Mouse (Mus musculus): ENCODE measurements around the gene Map4k1. TPM values are rescaled to one million over a fixed set of nuclear protein-coding genes. Genes with fewer than 3 reads are reported as not detected.

Gene Map4k1
- total and polyA plus RNA-seq, 3 experiments: 0.91 to 3.4 (median 1.1) TPM

DNA sequence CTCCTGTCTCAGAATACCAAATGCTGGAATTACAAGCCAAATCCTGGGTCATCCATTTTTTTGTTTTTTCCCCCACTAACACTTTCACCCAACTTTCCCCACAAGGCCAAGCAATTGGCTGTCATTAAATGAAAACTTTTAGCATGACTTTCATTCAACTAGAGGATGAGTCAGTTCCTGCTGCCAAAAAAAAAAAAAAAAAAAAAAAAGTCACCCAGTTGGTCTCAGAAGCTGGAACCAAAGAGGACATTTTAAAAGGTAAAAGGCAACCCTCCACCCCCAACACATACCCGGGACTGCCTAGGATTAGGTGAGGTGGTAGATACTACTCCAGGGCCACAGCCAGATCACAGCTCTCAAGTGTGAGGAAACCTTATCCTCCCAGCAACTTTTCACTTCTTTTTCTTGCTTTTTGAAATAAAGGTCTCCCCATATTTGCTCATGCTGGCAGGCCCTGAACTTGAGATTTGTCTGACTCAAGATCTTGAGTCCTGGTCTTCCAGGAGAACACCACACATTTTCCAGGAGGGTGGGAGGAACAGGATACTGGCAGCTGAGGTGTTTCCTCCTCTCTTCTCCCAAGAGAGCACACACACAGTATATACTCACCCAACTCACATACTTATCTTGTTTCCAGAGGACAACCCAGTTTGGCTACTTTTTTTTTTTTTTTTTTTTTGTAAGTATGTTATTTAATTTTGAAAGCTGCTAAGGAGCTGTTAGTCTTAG, 23.7 kb upstream of the Map4k1 start:
- Histone ChIP-seq H3K9ac (ENCODE audit: low read depth, low read length) (no peak overlapping the region), H3K4me1 (ENCODE audit: control insufficient read depth, insufficient read depth, low read length) (peaks cover 35% of the 10 kb centered on the region), H3K27ac (peak overlapping the region; percentile 88), H3K36me3 (ENCODE audit: control insufficient read depth, insufficient read depth, low read length) (peaks cover 52% of the 10 kb centered on the region), H3K27me3 (ENCODE audit: control insufficient read depth, insufficient read depth, low read length) (no peaks in the 10 kb centered on the region), H3K4me3 (no peak overlapping the region), H3K79me2 (replicated peaks; ENCODE audit: control insufficient read depth, insufficient read depth, low read length) (peaks cover 19% of the 10 kb centered on the region)
- intact Hi-C loops (cut with DNase I): loop anchor here (2.0 kb wide), 1 partner anchor 47 kb away; no protein-coding TSS in a partner anchor
- WGBS: 15% methylated on average over 1 of the region's 1 CpGs
- TF ChIP-seq EP300 (IDR thresholded peaks at IDR 0.05; ENCODE audit: insufficient read depth, low read depth, low read length): 0 out of 2 replicates have a peak, but pooled peaks have one; percentile 56
- no peak for TF ChIP-seq POLR2A (IDR thresholded peaks at IDR 0.05; ENCODE audit: insufficient read depth, low read depth, low read length)
- TF ChIP-seq CTCF (IDR thresholded peaks at IDR 0.05): no peak
- DNase-seq: no peak

GRCm38 (mm10) chr7:28958770-28959169, 23.1 kb upstream of the Map4k1 start:
- Histone ChIP-seq H3K27ac (peak overlapping the region; percentile 88), H3K79me2 (replicated peaks; ENCODE audit: control insufficient read depth, insufficient read depth, low read length) (peaks cover 17% of the 10 kb centered on the region), H3K4me3 (peak overlapping the region; percentile 83), H3K36me3 (ENCODE audit: control insufficient read depth, insufficient read depth, low read length) (peaks cover 48% of the 10 kb centered on the region), H3K9ac (ENCODE audit: low read depth, low read length) (no peak overlapping the region), H3K4me1 (ENCODE audit: control insufficient read depth, insufficient read depth, low read length) (peaks cover 32% of the 10 kb centered on the region), H3K27me3 (ENCODE audit: control insufficient read depth, insufficient read depth, low read length) (no peaks in the 10 kb centered on the region)
- TF ChIP-seq EP300 (IDR thresholded peaks at IDR 0.05; ENCODE audit: insufficient read depth, low read depth, low read length): no peak
- TF ChIP-seq CTCF (IDR thresholded peaks at IDR 0.05): no peak
- no peak for TF ChIP-seq POLR2A (IDR thresholded peaks at IDR 0.05; ENCODE audit: insufficient read depth, low read depth, low read length)
- intact Hi-C loops (cut with DNase I): loop anchor here (1.0 to 2.0 kb wide), 2 partner anchors 14 to 48 kb away; no protein-coding TSS in a partner anchor
- WGBS: 38% methylated on average over 1 of the region's 1 CpGs
- DNase-seq: no peak

DNA sequence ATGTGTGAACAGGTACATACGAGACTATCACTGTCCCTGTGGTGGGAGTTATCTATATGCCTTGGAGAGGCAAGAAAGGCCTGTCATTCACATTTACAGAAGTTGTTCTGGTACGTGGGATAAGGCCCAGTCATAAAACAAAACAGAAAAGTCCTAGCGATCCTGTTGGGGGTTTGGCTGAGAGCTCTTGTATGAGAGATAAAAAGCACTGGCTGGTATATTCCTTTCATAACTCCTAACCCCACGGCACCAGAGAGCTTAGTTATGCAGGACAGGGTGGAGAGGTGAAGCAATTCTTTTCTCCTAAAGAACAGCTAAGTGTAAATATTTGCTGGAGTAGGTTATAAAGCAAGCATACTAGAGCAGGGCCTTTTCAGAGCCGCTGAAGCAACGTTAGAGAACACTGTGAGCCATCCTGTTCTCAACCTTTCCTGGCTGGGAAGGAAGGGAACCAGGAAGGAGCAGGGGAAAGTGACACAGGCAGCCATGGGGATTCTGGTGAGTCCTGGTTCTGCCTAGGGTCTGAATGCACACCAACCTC, 22.3 kb upstream of the Map4k1 start:
- Histone ChIP-seq H3K36me3 (ENCODE audit: control insufficient read depth, insufficient read depth, low read length) (peaks cover 45% of the 10 kb centered on the region), H3K9ac (ENCODE audit: low read depth, low read length) (peak overlapping the region; percentile 98), H3K27me3 (ENCODE audit: control insufficient read depth, insufficient read depth, low read length) (no peaks in the 10 kb centered on the region), H3K27ac (peak overlapping the region; percentile 88), H3K4me1 (ENCODE audit: control insufficient read depth, insufficient read depth, low read length) (peaks cover 29% of the 10 kb centered on the region), H3K79me2 (replicated peaks; ENCODE audit: control insufficient read depth, insufficient read depth, low read length) (peaks cover 15% of the 10 kb centered on the region), H3K4me3 (peak overlapping the region; percentile 83)
- no peak for DNase-seq
- WGBS: 4% methylated on average over 6 of the region's 6 CpGs
- TF ChIP-seq POLR2A (IDR thresholded peaks at IDR 0.05; ENCODE audit: insufficient read depth, low read depth, low read length) (no peak), CTCF (IDR thresholded peaks at IDR 0.05) (no peak), EP300 (IDR thresholded peaks at IDR 0.05; ENCODE audit: insufficient read depth, low read depth, low read length) (no peak)
- intact Hi-C loops (cut with DNase I): loop anchor here (1.0 to 2.0 kb wide), 2 partner anchors 15 to 49 kb away; no protein-coding TSS in a partner anchor

GRCm38 (mm10) chr7:28960354-28961046, 21.4 kb upstream of the Map4k1 start:
- Histone ChIP-seq H3K36me3 (ENCODE audit: control insufficient read depth, insufficient read depth, low read length) (peaks cover 39% of the 10 kb centered on the region), H3K27me3 (ENCODE audit: control insufficient read depth, insufficient read depth, low read length) (no peaks in the 10 kb centered on the region), H3K79me2 (replicated peaks; ENCODE audit: control insufficient read depth, insufficient read depth, low read length) (peaks cover 11% of the 10 kb centered on the region), H3K4me1 (ENCODE audit: control insufficient read depth, insufficient read depth, low read length) (peaks cover 25% of the 10 kb centered on the region), H3K27ac (peak overlapping the region; percentile 88), H3K4me3 (peak overlapping the region; percentile 83), H3K9ac (ENCODE audit: low read depth, low read length) (peak overlapping the region; percentile 98)
- intact Hi-C loops (cut with DNase I): no loop called here
- no peak for DNase-seq
- WGBS: 9% methylated on average over 9 of the region's 9 CpGs
- TF ChIP-seq CTCF (IDR thresholded peaks at IDR 0.05): no peak
- no peak for TF ChIP-seq POLR2A (IDR thresholded peaks at IDR 0.05; ENCODE audit: insufficient read depth, low read depth, low read length)
- TF ChIP-seq EP300 (IDR thresholded peaks at IDR 0.05; ENCODE audit: insufficient read depth, low read depth, low read length): no peak

DNA sequence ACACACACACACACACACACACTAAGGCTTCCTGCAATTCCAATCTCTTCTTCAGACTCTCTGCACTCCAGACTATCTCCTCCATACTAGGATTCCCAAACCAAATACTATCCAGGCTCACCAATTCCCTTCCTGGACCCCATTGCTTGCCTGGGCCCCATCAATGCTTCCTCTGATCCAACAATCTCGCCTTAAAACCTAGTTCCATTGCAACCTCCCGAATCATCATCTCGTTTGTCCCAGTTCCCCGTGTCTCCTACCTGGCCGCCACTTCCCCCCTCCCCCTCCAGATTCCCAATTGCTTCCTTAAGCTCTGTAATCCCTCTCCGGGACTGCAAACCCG, 20.3 kb upstream of the Map4k1 start:
- TF ChIP-seq EP300 (IDR thresholded peaks at IDR 0.05; ENCODE audit: insufficient read depth, low read depth, low read length): no peak
- no peak for TF ChIP-seq POLR2A (IDR thresholded peaks at IDR 0.05; ENCODE audit: insufficient read depth, low read depth, low read length)
- TF ChIP-seq CTCF (IDR thresholded peaks at IDR 0.05): no peak
- peaks cover 20% of the 10 kb centered on the region for H3K4me1 ChIP-seq (ENCODE audit: control insufficient read depth, insufficient read depth, low read length)
- peak overlapping the region; percentile 98 for H3K9ac ChIP-seq (ENCODE audit: low read depth, low read length)
- H3K4me3 ChIP-seq: peak overlapping the region; percentile 83
- peaks cover 31% of the 10 kb centered on the region for H3K36me3 ChIP-seq (ENCODE audit: control insufficient read depth, insufficient read depth, low read length)
- peak overlapping the region; percentile 88 for H3K27ac ChIP-seq
- H3K79me2 ChIP-seq (replicated peaks; ENCODE audit: control insufficient read depth, insufficient read depth, low read length): peaks cover 9% of the 10 kb centered on the region
- intact Hi-C loops (cut with DNase I): no loop called here
- no peak for DNase-seq
- WGBS: under 1% methylated on average over 7 of the region's 7 CpGs
- no peaks in the 10 kb centered on the region for H3K27me3 ChIP-seq (ENCODE audit: control insufficient read depth, insufficient read depth, low read length)

All from heart, adult 2 months (tissue).